Mouse (Mus musculus): ENCODE data around the gene Plxna2.

GRCm38 (mm10) chr1:194610516-194610915 lies 7.5 kb upstream of the Plxna2 start:
- TF ChIP-seq POLR2A (IDR thresholded peaks at IDR 0.05; ENCODE audit: control insufficient read depth, low read depth, low read length) (no peak), CTCF (IDR thresholded peaks at IDR 0.05; ENCODE audit: control insufficient read depth, insufficient read depth, insufficient replicate concordance, low read depth, low read length) (no peak)

All from testis, adult 2 months (tissue).